Mouse (Mus musculus): ENCODE measurements at regions not wholly inside any gene's neighbourhood (a gene's known extent, or its start where the extent isn't known, plus 50 kb on each side); places are given as distances from the start of the nearest gene placed in this dataset.

GRCm38 (mm10) chr4:106225184-106225862 is 90.7 kb upstream of the Usp24 start:
- no peak for DNase-seq (ENCODE audit: low read depth, low spot score)

- DNase-seq (ENCODE audit: low read depth, low spot score), result no peak
Observed at GRCm38 (mm10) chr4:106227428-106227827, 88.6 kb upstream of the Usp24 start.

- peak; percentile 45 for DNase-seq (ENCODE audit: low read depth, low spot score)
Observed at GRCm38 (mm10) chr4:106228534-106228933, 87.5 kb upstream of the Usp24 start.

- DNase-seq (ENCODE audit: low read depth, low spot score), result no peak
Observed at GRCm38 (mm10) chr4:106229526-106229925, 86.5 kb upstream of the Usp24 start.

GRCm38 (mm10) chr4:106232499-106232970 is 83.5 kb upstream of the Usp24 start:
- DNase-seq (ENCODE audit: low read depth, low spot score), result peak; percentile 46

- no peak for DNase-seq (ENCODE audit: low read depth, low spot score)
Observed at GRCm38 (mm10) chr4:106244384-106244819, 71.6 kb upstream of the Usp24 start.

GRCm38 (mm10) chr4:106244826-106245510 is 71.0 kb upstream of the Usp24 start:
- DNase-seq (ENCODE audit: low read depth, low spot score), result no peak

- DNase-seq (ENCODE audit: low read depth, low spot score), result no peak
Observed at GRCm38 (mm10) chr4:106246695-106247094, 69.3 kb upstream of the Usp24 start.

- no peak for DNase-seq (ENCODE audit: low read depth, low spot score)
Observed at GRCm38 (mm10) chr4:106247398-106247797, 68.6 kb upstream of the Usp24 start.

- DNase-seq (ENCODE audit: low read depth, low spot score), result no peak
Observed at GRCm38 (mm10) chr4:106248272-106248671, 67.7 kb upstream of the Usp24 start.

GRCm38 (mm10) chr4:106249028-106249782 is 66.8 kb upstream of the Usp24 start:
- no peak for DNase-seq (ENCODE audit: low read depth, low spot score)

- no peak for DNase-seq (ENCODE audit: low read depth, low spot score)
Observed at GRCm38 (mm10) chr4:106250048-106250447, 66.0 kb upstream of the Usp24 start.

GRCm38 (mm10) chr4:106251430-106251829 is 64.6 kb upstream of the Usp24 start:
- DNase-seq (ENCODE audit: low read depth, low spot score), result no peak

GRCm38 (mm10) chr4:106252946-106253345 is 63.1 kb upstream of the Usp24 start:
- DNase-seq (ENCODE audit: low read depth, low spot score), result no peak

GRCm38 (mm10) chr4:106254761-106255475 is 61.1 kb upstream of the Usp24 start:
- no peak for DNase-seq (ENCODE audit: low read depth, low spot score)

GRCm38 (mm10) chr4:106255959-106256609 is 59.9 kb upstream of the Usp24 start:
- peak; percentile 50 for DNase-seq (ENCODE audit: low read depth, low spot score)

- DNase-seq (ENCODE audit: low read depth, low spot score), result no peak
Observed at GRCm38 (mm10) chr4:106261404-106261803, 54.6 kb upstream of the Usp24 start.

- DNase-seq (ENCODE audit: low read depth, low spot score), result peak; percentile 42
Observed at GRCm38 (mm10) chr4:106261901-106262560, 54.0 kb upstream of the Usp24 start.

GRCm38 (mm10) chr4:106262751-106263725 is 53.0 kb upstream of the Usp24 start:
- no peak for DNase-seq (ENCODE audit: low read depth, low spot score)

Data from brain, embryonic 18.5 days (tissue).